Mouse (Mus musculus) urinary bladder, postnatal 4 days (tissue): Measurements from ENCODE around the gene Sept8.

Source experiments
- DNase-seq, 2 experiments: peaks; one replicate each; pipeline ENCODE4 v3.0.0; 2021 to 2022; ENCODE audit warnings: low spot score in 2 of 2

Sept8 gene

DNA sequence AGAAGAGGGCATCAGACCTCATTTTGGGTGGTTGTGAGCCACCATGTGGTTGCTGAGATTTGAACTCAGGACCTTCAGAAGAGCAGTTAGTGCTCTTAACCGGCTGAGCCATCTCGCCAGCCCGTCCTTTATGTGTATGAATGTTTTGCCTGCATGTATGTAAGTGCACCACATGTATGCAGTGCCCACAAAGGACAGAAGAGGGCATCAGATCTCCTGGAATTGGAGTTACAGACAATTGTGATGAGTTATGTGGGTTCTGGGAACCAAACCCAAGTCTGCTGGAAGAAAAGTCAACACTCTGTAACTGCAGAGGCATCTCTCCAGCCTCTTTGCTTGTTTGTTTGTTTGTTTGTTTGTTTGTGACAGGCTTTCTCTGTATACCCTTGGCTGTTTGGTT, 61.5 kb downstream of the Sept8 start:
- DNase-seq, result no peak

DNA sequence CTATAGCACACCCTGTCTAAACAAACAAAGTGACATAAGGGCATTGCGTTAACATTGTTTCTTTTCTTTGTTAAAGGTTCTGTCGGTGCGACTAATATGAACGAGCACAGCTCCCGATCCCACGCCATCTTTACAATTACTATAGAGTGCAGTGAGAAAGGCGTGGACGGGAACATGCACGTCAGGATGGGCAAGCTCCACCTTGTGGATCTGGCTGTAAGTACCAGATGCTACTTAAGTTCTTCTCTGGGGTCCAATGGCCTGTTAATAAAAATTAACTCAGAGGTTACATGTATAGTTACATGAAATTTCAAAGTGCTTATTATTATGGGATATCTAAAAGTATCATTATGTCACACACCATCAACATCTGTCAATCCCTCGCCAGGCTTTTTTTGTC, 64.1 kb downstream of the Sept8 start:
- no peak for DNase-seq

DNA sequence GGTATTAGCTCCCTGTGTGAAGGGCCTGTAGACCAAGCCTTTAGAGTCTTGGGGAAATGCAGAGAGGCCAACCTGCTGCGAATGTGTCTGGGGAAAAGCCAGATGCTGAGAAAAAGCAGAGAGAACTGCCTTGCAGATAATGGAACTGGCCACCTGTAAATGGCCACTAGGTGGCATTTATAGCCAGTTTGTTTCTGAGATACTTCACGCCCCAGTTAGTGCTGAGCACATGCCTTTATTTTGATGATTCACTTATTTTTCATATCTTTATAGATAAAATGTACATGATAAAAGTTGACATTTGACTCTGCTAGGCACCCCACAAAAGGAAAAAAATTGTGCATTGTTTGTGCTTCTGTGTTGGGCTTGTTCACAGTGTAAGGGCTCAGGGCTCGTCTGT, 65.8 kb downstream of the Sept8 start:
- no peak for DNase-seq

DNA sequence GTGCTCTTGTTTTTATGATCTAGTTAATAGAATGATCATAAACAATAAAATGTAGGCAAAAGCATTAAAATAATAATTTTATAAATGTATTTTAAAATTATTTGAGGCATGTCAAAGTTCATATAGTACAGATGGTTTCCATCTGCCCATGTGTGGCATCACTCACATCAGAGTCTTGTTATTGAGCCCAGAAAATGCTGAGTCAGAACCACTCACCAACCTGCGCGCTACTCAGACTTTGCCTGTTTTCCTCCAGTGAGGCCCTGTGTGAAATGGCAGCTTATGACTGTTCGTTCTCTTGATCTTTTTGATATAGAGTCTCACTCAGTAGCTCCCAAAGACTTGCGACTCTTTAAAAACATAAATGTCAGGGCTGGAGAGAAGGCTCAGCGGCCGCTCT, 66.5 kb downstream of the Sept8 start:
- DNase-seq, result no peak

DNA sequence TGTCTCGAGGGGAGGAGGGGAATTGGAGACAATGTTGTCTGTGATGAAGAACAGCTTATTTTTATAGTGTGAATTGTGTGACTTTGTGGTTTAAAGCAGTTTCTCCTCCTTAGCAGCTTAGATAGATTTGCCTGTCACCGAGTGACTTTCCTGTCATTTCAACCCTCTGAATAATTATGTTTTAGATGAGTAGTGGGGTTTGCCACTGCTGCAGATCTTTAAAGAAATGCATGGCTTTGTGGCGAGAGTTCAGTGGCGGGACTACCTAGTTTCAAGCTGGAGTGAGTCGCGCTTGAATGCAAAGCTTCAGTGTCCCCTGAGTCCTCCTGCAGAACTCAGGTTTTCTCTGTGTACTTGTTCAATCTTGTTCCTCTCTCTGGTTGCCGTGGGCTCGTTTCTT, 69.2 kb downstream of the Sept8 start:
- no peak for DNase-seq

DNA sequence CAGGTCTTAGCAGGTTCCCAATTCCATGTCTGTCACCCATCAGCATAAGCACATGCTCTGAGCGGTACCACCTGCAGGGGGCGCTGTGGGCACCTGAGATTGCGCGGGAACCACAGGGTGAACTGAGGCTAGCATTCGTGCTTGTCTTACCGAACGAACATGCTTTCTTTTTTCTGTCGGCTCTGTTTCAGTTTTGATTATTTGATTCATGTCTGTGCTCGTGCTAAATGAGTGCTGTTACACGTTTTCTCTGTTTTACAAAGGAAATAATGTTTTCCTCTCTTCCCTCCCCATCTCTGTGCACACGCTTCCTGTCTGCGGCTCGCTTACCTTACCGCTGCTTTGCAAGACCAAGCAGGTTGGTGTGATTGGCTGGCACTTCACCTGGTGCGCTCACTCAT, 71.3 kb downstream of the Sept8 start:
- DNase-seq, result peak in 1 of 2 experiments; percentile 65

DNA sequence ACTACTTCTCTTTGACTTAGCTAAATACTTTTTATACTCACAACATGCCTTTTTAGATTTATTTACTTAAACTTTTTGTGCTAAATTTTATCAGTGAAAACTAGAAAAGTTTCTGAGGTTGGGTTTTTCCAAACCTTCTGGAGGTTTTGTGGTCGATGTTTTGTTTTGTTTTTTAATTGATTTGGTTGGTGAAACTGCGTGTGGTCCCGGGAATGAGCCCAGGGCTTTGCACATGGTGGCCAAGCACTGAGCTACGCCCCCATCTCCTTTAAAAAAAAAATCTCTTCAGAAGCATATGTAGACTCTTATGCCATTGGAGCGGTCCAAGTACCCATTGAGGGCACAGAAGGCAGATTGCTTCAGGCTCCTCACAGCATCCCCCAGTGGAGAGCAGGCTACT, 72.1 kb downstream of the Sept8 start:
- DNase-seq, result no peak
